Mouse (Mus musculus) lung, adult 2 months (tissue): Measurements from ENCODE around the gene Slc25a13.

Source experiments
- CTCF ChIP-seq: fragments of 200-500 bp; IDR thresholded peaks from 2 replicates; pipeline ENCODE4 v1.5.1; 2011; ENCODE audit warnings: mild to moderate bottlenecking, low read length, control low read depth; ENCODE audit not compliant: insufficient read depth
- POLR2A ChIP-seq: fragments of 200-500 bp; IDR thresholded peaks from 2 replicates; pipeline ENCODE4 v1.6.1; 2011; ENCODE audit warnings: low read depth, mild to moderate bottlenecking, control low read depth, low read length, borderline replicate concordance; ENCODE audit errors: extremely low read depth

GRCm38 (mm10) chr6:6196527-6196926 lies 20.4 kb downstream of the Slc25a13 start:
- TF ChIP-seq POLR2A (no peak), CTCF (no peak)
